Mouse (Mus musculus) 3T3-L1 (cell line): ENCODE measurements around the gene Katnal1.

Experiments used
- DNase-seq: peaks from one replicate; pipeline ENCODE4 v3.0.0-alpha.2; 2015; ENCODE audit warnings: low read depth, low spot score

The Katnal1 gene

GRCm38 (mm10) chr5:148885821-148886609 is 43.1 kb downstream of the Katnal1 start:
- no peak for DNase-seq

GRCm38 (mm10) chr5:148883671-148884070 is 45.4 kb downstream of the Katnal1 start:
- no peak for DNase-seq

GRCm38 (mm10) chr5:148879218-148879617 is 49.9 kb downstream of the Katnal1 start:
- peak; percentile 44 for DNase-seq

GRCm38 (mm10) chr5:148873116-148873515 is 56.0 kb downstream of the Katnal1 start:
- DNase-seq = no peak

GRCm38 (mm10) chr5:148869583-148869982 is 59.5 kb downstream of the Katnal1 start:
- no peak for DNase-seq

GRCm38 (mm10) chr5:148867766-148868165 is 61.4 kb downstream of the Katnal1 start:
- no peak for DNase-seq

- DNase-seq = no peak
Observed at GRCm38 (mm10) chr5:148867171-148867570, 61.9 kb downstream of the Katnal1 start.

GRCm38 (mm10) chr5:148866571-148866970 is 62.5 kb downstream of the Katnal1 start:
- DNase-seq = no peak

GRCm38 (mm10) chr5:148863409-148863808 is 65.7 kb downstream of the Katnal1 start:
- no peak for DNase-seq

GRCm38 (mm10) chr5:148862853-148863252 is 66.3 kb downstream of the Katnal1 start:
- no peak for DNase-seq

GRCm38 (mm10) chr5:148862136-148862535 is 67.0 kb downstream of the Katnal1 start:
- DNase-seq = no peak

- DNase-seq = peak; percentile 53
Observed at GRCm38 (mm10) chr5:148857522-148857921, 71.6 kb downstream of the Katnal1 start.

- DNase-seq = no peak
Observed at GRCm38 (mm10) chr5:148855047-148855446, 74.1 kb downstream of the Katnal1 start.

- DNase-seq = no peak
Observed at GRCm38 (mm10) chr5:148854166-148854565, 75.0 kb downstream of the Katnal1 start.

- DNase-seq = peak; percentile 68
Observed at GRCm38 (mm10) chr5:148849516-148849915, 79.6 kb downstream of the Katnal1 start.

- peak; percentile 21 for DNase-seq
Observed at GRCm38 (mm10) chr5:148847032-148847431, 82.1 kb downstream of the Katnal1 start.

- no peak for DNase-seq
Observed at GRCm38 (mm10) chr5:148837069-148837468, 92.1 kb downstream of the Katnal1 start.

GRCm38 (mm10) chr5:148831596-148832257 is 97.4 kb downstream of the Katnal1 start:
- peak; percentile 61 for DNase-seq

- no peak for DNase-seq
Observed at GRCm38 (mm10) chr5:148831141-148831547, 98.0 kb downstream of the Katnal1 start.

- DNase-seq = no peak
Observed at GRCm38 (mm10) chr5:148825732-148826131, 103.4 kb downstream of the Katnal1 start.

GRCm38 (mm10) chr5:148822772-148823171 is 106.3 kb downstream of the Katnal1 start:
- DNase-seq = no peak
